Mouse (Mus musculus): ENCODE data around the gene Aqp12. TPM values are rescaled to one million over a fixed set of nuclear protein-coding genes. Genes with fewer than 3 reads are reported as not detected.
"Not testable (repeated sequence)": the region's sequence is repeated elsewhere in the genome, so short reads cannot be mapped to it uniquely, and the experiment has no call there.

Aqp12 gene
- polyA plus RNA-seq (2014; fragmentation: Nextera tagmentation; extraction: Ambion mirVana): not detected in 2 replicates

GRCm38 (mm10) chr1:93006061-93006460, at the start of gene Aqp12:
Gene Aqp12, plus strand, starts transcription at chr1:93006334.
- H3K9ac ChIP-seq (ENCODE audit: low read depth, low read length): no peak within 1 kb of the TSS
- WGBS (ENCODE audit: insufficient replicate concordance): 59% methylated on average over 7 of the region's 7 CpGs
- H3K4me2 ChIP-seq: no peak within 1 kb of the TSS
- H3K4me3 ChIP-seq (ENCODE audit: low read depth, low read length): no peak within 1 kb of the TSS
- H3K4me1 ChIP-seq (ENCODE audit: control insufficient read depth, insufficient read depth, low read length): peaks cover 7% of the 10 kb centered on the region
- no peaks in the 10 kb centered on the region for H3K36me3 ChIP-seq (ENCODE audit: control insufficient read depth, insufficient read depth, low read length)
- H3K9me3 ChIP-seq (replicated peaks; ENCODE audit: control insufficient read depth, low read length): no peaks in the 10 kb centered on the region
- no peak within 1 kb of the TSS for H3K27ac ChIP-seq (ENCODE audit: low read depth, low read length)
- no peak for ATAC-seq (replicated peaks; ENCODE audit: insufficient number of reproducible peaks, low FRiP score, low TSS enrichment)
- H3K27me3 ChIP-seq (ENCODE audit: control insufficient read depth, insufficient read depth, low read length): peaks cover 8% of the 10 kb centered on the region; the same call in 1 of the 2 replicates

DNA sequence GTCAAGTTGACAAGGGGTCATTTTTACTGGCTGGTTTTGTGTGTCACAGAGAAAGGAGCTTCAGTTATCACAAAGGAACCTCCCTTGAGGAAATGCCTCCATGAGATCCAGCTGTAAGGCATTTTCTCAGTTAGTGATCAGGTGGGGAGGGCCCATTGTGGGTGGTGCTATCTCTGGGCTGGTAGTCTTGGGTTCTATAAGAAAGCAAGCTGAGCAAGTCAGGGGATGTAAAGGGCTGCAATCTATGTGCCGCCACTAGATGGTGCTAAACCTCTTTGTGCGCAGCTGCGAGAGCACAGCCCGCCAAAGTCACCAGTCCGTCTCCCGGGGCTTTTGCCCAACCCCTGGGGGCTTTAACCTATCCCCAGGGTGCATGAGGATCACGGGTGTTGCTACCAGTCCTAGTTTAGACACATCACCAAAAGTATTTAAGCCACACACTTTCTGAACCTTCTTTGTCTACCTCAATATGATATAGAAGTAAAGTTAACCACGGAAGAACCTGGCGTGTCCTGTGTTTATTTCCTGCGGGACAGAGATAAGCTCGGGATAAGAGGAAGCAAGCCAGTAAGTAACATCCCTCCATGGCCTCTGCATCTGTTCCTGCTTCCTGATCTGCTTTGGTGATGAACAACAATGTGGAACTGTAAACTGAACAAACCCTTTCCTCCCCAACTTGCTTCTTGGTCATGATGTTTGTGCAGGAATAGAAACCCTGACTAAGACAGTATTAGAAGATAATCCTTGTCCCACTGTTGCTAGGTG, 49.4 kb upstream of the Aqp12 start:
- 0 out of 2 replicates have a peak overlapping the region, but pooled peaks have one; percentile 14 for H3K4me3 ChIP-seq (ENCODE audit: low read depth, low read length)
- ATAC-seq (replicated peaks; ENCODE audit: insufficient number of reproducible peaks, low FRiP score, low TSS enrichment): not testable (repeated sequence)

DNA sequence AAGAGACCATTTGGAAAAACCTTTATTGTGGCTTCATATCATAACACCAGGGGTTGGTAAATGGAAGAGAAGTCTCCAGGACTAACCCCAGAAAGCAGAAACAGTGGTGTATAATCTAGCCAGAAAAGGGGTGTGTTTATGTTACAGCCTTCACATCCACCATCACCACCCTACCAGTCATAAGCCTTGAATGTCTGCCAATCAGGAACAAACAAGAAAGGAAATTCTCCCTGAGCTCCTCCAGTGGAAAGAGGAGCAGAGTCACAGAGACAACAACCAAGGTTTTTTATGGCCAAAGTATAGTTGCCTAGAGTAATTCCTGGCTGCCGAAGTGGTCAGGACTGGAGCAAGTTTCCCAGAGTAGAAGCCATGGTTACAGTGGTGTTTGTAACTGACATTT, 47.1 kb upstream of the Aqp12 start:
- no peak for ATAC-seq (replicated peaks; ENCODE audit: insufficient number of reproducible peaks, low FRiP score, low TSS enrichment)
- no peaks in the 10 kb centered on the region for H3K4me1 ChIP-seq (ENCODE audit: control insufficient read depth, insufficient read depth, low read length)
- H3K27me3 ChIP-seq (ENCODE audit: control insufficient read depth, insufficient read depth, low read length): no peaks in the 10 kb centered on the region
- no peaks in the 10 kb centered on the region for H3K9me3 ChIP-seq (replicated peaks; ENCODE audit: control insufficient read depth, low read length)
- no peaks in the 10 kb centered on the region for H3K36me3 ChIP-seq (ENCODE audit: control insufficient read depth, insufficient read depth, low read length)
- 91% methylated on average over 1 of the region's 1 CpGs for WGBS (ENCODE audit: insufficient replicate concordance)
- no peak overlapping the region for H3K9ac ChIP-seq (ENCODE audit: low read depth, low read length)
- no peak overlapping the region for H3K27ac ChIP-seq (ENCODE audit: low read depth, low read length)
- H3K4me2 ChIP-seq: no peak overlapping the region
- H3K4me3 ChIP-seq (ENCODE audit: low read depth, low read length): no peak overlapping the region

More for the DNA sequence above, 49.4 kb upstream of the Aqp12 start:
- H3K9me3 ChIP-seq (replicated peaks; ENCODE audit: control insufficient read depth, low read length); H3K27ac ChIP-seq (ENCODE audit: low read depth, low read length); H3K4me1 ChIP-seq (ENCODE audit: control insufficient read depth, insufficient read depth, low read length); H3K27me3 ChIP-seq (ENCODE audit: control insufficient read depth, insufficient read depth, low read length); H3K9ac ChIP-seq (ENCODE audit: low read depth, low read length); H3K36me3 ChIP-seq (ENCODE audit: control insufficient read depth, insufficient read depth, low read length): not testable (repeated sequence)
- H3K4me2 ChIP-seq: peak overlapping the region; percentile 53
- 5% methylated on average over 11 of the region's 11 CpGs for WGBS (ENCODE audit: insufficient replicate concordance)

GRCm38 (mm10) chr1:92970791-92971190, 35.3 kb upstream of the Aqp12 start:
- WGBS (ENCODE audit: insufficient replicate concordance): 83% methylated on average over 6 of the region's 6 CpGs
- not testable (repeated sequence) for H3K9me3 ChIP-seq (replicated peaks; ENCODE audit: control insufficient read depth, low read length); ATAC-seq (replicated peaks; ENCODE audit: insufficient number of reproducible peaks, low FRiP score, low TSS enrichment); H3K27ac ChIP-seq (ENCODE audit: low read depth, low read length); H3K27me3 ChIP-seq (ENCODE audit: control insufficient read depth, insufficient read depth, low read length); H3K4me2 ChIP-seq; H3K36me3 ChIP-seq (ENCODE audit: control insufficient read depth, insufficient read depth, low read length); H3K9ac ChIP-seq (ENCODE audit: low read depth, low read length); H3K4me3 ChIP-seq (ENCODE audit: low read depth, low read length)
- H3K4me1 ChIP-seq (ENCODE audit: control insufficient read depth, insufficient read depth, low read length): peaks cover 15% of the 10 kb centered on the region

DNA sequence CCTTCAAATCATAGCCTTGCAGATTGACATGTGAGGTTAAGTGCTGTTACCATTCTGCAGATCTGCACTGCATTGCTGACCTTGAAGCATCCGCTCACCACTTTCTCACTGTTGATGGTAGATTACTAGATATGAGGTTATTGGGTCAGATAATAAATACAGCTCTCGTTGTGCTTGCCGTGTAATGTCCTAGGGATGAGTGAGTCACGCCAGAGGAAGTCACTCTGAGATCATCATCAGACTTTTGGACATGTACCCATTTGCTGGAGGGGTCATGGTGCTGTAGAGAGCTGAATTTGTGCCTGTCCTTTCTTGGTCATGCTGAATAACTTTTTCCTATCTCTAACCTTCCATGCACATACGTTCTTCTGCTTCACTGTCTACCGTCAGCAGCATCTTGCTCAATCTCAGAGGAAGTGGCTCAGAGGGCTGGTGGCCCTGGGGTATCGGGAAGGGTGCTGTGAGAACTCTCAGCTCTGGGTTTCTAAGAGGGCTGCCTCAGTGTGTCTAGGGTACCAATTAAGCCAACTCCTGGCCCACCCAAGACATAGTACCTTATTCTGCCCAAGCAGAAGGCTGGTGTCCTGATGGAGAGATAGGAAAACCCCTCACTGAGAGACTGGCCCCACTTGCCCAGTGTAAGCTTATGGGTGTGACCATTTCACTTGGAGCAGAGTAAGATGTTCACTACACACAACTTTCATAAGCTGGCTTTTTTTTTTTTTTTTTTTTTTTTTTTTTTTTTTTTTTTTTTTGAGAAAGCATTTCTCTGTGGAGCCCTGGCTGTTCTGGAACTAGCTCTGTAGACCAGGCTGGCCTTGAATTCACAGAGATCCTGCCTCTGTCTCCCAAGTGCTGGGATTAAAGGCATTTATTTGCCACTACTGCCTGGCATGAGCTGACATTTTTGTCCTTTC, 34.0 kb upstream of the Aqp12 start:
- no peaks in the 10 kb centered on the region for H3K27me3 ChIP-seq (ENCODE audit: control insufficient read depth, insufficient read depth, low read length)
- no peaks in the 10 kb centered on the region for H3K36me3 ChIP-seq (ENCODE audit: control insufficient read depth, insufficient read depth, low read length)
- no peak overlapping the region for H3K4me2 ChIP-seq
- H3K9ac ChIP-seq (ENCODE audit: low read depth, low read length): no peak overlapping the region
- H3K9me3 ChIP-seq (replicated peaks; ENCODE audit: control insufficient read depth, low read length): no peaks in the 10 kb centered on the region
- H3K4me1 ChIP-seq (ENCODE audit: control insufficient read depth, insufficient read depth, low read length): peaks cover 25% of the 10 kb centered on the region
- ATAC-seq (replicated peaks; ENCODE audit: insufficient number of reproducible peaks, low FRiP score, low TSS enrichment): no peak
- no peak overlapping the region for H3K27ac ChIP-seq (ENCODE audit: low read depth, low read length)
- WGBS (ENCODE audit: insufficient replicate concordance): 80% methylated on average over 7 of the region's 7 CpGs
- no peak overlapping the region for H3K4me3 ChIP-seq (ENCODE audit: low read depth, low read length)

GRCm38 (mm10) chr1:92972854-92973253, 33.3 kb upstream of the Aqp12 start:
- H3K4me3 ChIP-seq (ENCODE audit: low read depth, low read length): no peak overlapping the region
- 20% methylated on average over 1 of the region's 1 CpGs for WGBS (ENCODE audit: insufficient replicate concordance)
- no peaks in the 10 kb centered on the region for H3K9me3 ChIP-seq (replicated peaks; ENCODE audit: control insufficient read depth, low read length)
- H3K36me3 ChIP-seq (ENCODE audit: control insufficient read depth, insufficient read depth, low read length): no peaks in the 10 kb centered on the region
- ATAC-seq (replicated peaks; ENCODE audit: insufficient number of reproducible peaks, low FRiP score, low TSS enrichment): peak; percentile 35; the same call in 1 of the 2 replicates
- H3K4me2 ChIP-seq: no peak overlapping the region
- H3K9ac ChIP-seq (ENCODE audit: low read depth, low read length): no peak overlapping the region
- no peak overlapping the region for H3K27ac ChIP-seq (ENCODE audit: low read depth, low read length)
- peaks cover 1% of the 10 kb centered on the region; the same call in 1 of the 2 replicates for H3K27me3 ChIP-seq (ENCODE audit: control insufficient read depth, insufficient read depth, low read length)
- peaks cover 25% of the 10 kb centered on the region for H3K4me1 ChIP-seq (ENCODE audit: control insufficient read depth, insufficient read depth, low read length)

DNA sequence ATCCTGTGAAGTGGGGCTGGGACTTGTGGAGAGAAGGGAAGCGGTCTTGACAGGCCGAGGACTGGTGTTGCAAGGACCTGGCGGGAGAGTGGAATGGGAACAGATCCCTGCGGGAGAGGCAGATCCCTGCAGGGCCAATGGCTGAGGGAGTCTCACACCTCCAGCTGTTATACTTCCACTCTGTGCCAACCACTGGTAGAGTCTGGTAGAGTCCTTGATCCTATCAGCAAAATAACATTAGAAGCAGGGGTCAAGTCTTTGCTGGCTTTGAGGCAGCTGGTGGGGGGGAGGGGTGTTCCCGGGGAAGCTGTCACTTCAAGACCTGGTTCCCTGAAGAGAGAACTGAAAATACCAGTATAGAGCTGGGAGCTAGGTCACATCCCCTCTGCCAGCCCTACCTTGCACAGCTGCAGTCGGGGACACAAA, 30.0 kb upstream of the Aqp12 start:
- Histone ChIP-seq H3K27ac (ENCODE audit: low read depth, low read length) (no peak overlapping the region), H3K9me3 (replicated peaks; ENCODE audit: control insufficient read depth, low read length) (no peaks in the 10 kb centered on the region), H3K4me2 (peak overlapping the region; percentile 14; the same call in 1 of the 2 replicates), H3K27me3 (ENCODE audit: control insufficient read depth, insufficient read depth, low read length) (peaks cover 3% of the 10 kb centered on the region; the same call in 1 of the 2 replicates), H3K4me3 (ENCODE audit: low read depth, low read length) (no peak overlapping the region), H3K9ac (ENCODE audit: low read depth, low read length) (no peak overlapping the region), H3K36me3 (ENCODE audit: control insufficient read depth, insufficient read depth, low read length) (no peaks in the 10 kb centered on the region), H3K4me1 (ENCODE audit: control insufficient read depth, insufficient read depth, low read length) (peaks cover 36% of the 10 kb centered on the region)
- peak; percentile 33; the same call in 1 of the 2 replicates for ATAC-seq (replicated peaks; ENCODE audit: insufficient number of reproducible peaks, low FRiP score, low TSS enrichment)
- WGBS (ENCODE audit: insufficient replicate concordance): 18% methylated on average over 6 of the region's 6 CpGs

GRCm38 (mm10) chr1:92978645-92979044, 27.5 kb upstream of the Aqp12 start:
- Histone ChIP-seq H3K27ac (ENCODE audit: low read depth, low read length) (no peak overlapping the region), H3K4me2 (peak overlapping the region; percentile 39)
- WGBS (ENCODE audit: insufficient replicate concordance): 18% methylated on average over 7 of the region's 7 CpGs

More at GRCm38 (mm10) chr1:92978645-92979044, 27.5 kb upstream of the Aqp12 start:
- Histone ChIP-seq H3K27me3 (ENCODE audit: control insufficient read depth, insufficient read depth, low read length) (peaks cover 3% of the 10 kb centered on the region; the same call in 1 of the 2 replicates), H3K36me3 (ENCODE audit: control insufficient read depth, insufficient read depth, low read length) (no peaks in the 10 kb centered on the region), H3K4me1 (ENCODE audit: control insufficient read depth, insufficient read depth, low read length) (peaks cover 27% of the 10 kb centered on the region), H3K9me3 (replicated peaks; ENCODE audit: control insufficient read depth, low read length) (no peaks in the 10 kb centered on the region), H3K4me3 (ENCODE audit: low read depth, low read length) (no peak overlapping the region), H3K9ac (ENCODE audit: low read depth, low read length) (no peak overlapping the region)
- no peak for ATAC-seq (replicated peaks; ENCODE audit: insufficient number of reproducible peaks, low FRiP score, low TSS enrichment)

Measured in heart, embryonic 11.5 days (tissue).